Mouse (Mus musculus) heart, embryonic 11.5 days (tissue): Measurements from ENCODE around the gene Sox12. TPM values are rescaled to one million over a fixed set of nuclear protein-coding genes. Genes with fewer than 3 reads are reported as not detected.
A peak's percentile ranks its signal among the peaks of the same experiment; 100 is the strongest.

Experiments used
- ATAC-seq: fragments of 200-750 bp; cut with Nextera tagmentation; replicated peaks from 2 replicates; pipeline ENCODE4 v1.8.0; 2017; ENCODE audit warnings: moderate library complexity; ENCODE audit not compliant: insufficient number of reproducible peaks, low FRiP score, low TSS enrichment
- H3K27ac ChIP-seq: fragments of 300-500 bp; sonication (generic); 2 replicates; pipeline ENCODE4 v1.5.1; 2014; ENCODE audit warnings: mild to moderate bottlenecking, low read depth, low read length
- H3K27me3 ChIP-seq: fragments of 300-500 bp; sonication (generic); 2 replicates; pipeline ENCODE4 v1.6.1; 2014; ENCODE audit warnings: mild to moderate bottlenecking, low read length, mixed read lengths; ENCODE audit not compliant: control insufficient read depth, insufficient read depth
- H3K36me3 ChIP-seq: fragments of 300-500 bp; sonication (generic); 2 replicates; pipeline ENCODE4 v1.6.1; 2014; ENCODE audit warnings: mild to moderate bottlenecking, low read length, moderate library complexity, mixed read lengths; ENCODE audit not compliant: control insufficient read depth, insufficient read depth
- H3K4me1 ChIP-seq: fragments of 300-500 bp; sonication (generic); 2 replicates; pipeline ENCODE4 v1.6.1; 2014; ENCODE audit warnings: low read length; ENCODE audit not compliant: control insufficient read depth, insufficient read depth
- H3K4me2 ChIP-seq: fragments of 300-500 bp; sonication (generic); 2 replicates; pipeline ENCODE4 v1.6.1; 2014; ENCODE audit warnings: mild to moderate bottlenecking, moderate library complexity
- H3K4me3 ChIP-seq: fragments of 300-500 bp; sonication (generic); 2 replicates; pipeline ENCODE4 v1.5.1; 2014; ENCODE audit warnings: low read depth, low read length
- H3K9ac ChIP-seq: fragments of 300-500 bp; sonication (generic); 2 replicates; pipeline ENCODE4 v1.6.1; 2014; ENCODE audit warnings: mild to moderate bottlenecking, low read depth, low read length, moderate library complexity
- H3K9me3 ChIP-seq: fragments of 300-500 bp; sonication (generic); replicated peaks from 2 replicates; pipeline ENCODE4 v1.6.1; 2016; ENCODE audit warnings: low read length; ENCODE audit not compliant: control insufficient read depth
- WGBS: fragments of 180-500 bp; shearing (Covaris S2); extraction: QIAGEN DNeasy Blood & Tissue Kit; methylation state at CpG from one replicate; pipeline ENCODE4 v1.1.7; 2014; ENCODE audit not compliant: insufficient replicate concordance; 5-methylcytosine and 5-hydroxymethylcytosine counted together
- polyA plus RNA-seq: library from polyadenylated mRNA; unstranded; fragments of >200 nt; fragmentation: Nextera tagmentation; extraction: Ambion mirVana; gene quantifications from 2 replicates; pipeline ENCODE4 v1.2.1, GENCODE M21; 2014

Sox12 gene
- polyA plus RNA-seq, 1 experiment from 2014 or later: 13.9 TPM

DNA sequence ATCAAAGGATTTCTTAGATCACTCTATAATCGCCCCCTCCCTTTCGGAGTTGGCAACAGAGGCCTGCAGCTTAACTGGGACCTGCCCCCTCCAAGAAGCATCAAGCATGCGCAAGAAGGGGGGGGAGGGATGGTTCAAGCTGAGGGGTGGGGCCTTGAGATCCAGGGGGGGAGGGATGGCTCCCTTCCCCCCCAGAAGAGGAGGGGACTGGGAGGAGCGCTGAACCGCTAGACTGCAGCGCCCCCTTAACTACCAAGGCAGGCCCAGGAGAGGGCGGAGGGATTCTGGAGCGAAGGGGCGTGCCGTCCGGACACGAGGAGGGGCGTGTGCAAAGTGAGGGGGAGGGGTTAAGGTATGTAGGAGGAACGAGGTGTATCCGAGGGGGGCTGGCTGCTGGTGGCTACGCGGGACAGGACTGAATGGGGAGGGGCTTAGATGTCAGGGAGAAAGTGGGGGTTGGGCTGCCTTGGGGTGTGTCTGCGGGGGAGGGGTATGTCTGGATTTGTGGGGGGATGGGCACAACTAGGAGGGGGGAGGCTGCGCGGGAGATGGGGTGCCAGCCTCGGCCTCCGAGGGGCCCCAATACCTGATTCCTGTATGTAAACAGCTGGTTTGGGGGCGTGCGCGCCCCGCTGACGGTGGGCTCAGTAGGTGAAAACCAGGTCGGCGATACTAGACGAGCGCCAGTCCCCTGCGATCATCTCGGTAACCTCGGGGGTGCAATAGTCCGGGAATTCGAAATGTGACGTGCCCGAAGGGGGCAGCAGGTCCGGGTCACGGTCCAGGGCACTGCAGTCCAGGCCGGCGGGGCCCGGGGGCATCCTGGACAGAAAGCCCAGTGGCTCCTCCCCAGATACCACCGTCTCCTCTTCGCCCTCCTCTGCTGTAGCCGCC is 1.5 kb downstream of the Sox12 start:
- H3K9ac ChIP-seq: peak overlapping the region; percentile 97
- H3K4me2 ChIP-seq: peak overlapping the region; percentile 90
- under 1% methylated on average over 45 of the region's 46 CpGs for WGBS
- peak; percentile 62 for ATAC-seq
- H3K4me3 ChIP-seq: peak overlapping the region; percentile 73
- no peaks in the 10 kb centered on the region for H3K36me3 ChIP-seq
- H3K27me3 ChIP-seq: no peaks in the 10 kb centered on the region
- H3K4me1 ChIP-seq: peaks cover 31% of the 10 kb centered on the region
- H3K27ac ChIP-seq: peak overlapping the region; percentile 99
- H3K9me3 ChIP-seq: no peaks in the 10 kb centered on the region

DNA sequence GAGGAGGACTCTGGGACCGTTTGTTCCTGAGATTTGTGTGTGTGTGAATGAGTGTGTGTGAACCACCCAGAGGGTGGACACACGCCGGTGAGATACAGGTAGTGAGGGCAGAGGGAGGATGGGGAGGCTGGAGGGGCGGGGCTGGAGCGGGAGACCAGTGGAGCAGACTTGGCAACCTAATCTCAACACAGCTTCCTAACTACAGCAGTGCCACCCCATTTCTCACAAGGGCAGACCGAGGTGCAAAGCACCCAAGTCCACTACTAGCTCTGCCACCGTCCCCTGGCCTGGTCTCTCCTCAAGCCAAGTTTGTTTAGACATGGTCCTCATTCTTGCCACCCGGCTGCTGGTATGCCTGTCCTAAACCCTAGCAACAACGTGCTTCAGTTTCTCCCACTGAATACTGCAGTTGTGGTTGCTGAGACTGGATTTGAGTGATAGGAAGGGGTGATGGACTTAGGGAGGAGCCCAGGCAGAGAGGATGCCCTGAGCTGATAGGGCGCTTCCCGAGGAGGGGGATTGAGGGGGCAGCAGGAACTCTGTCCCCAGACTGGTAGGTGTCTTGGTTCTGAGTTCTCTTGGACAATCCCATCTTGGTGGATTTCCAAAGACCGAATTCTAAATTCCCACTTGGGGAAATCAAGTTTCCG is 2.5 kb downstream of the Sox12 start:
- no peaks in the 10 kb centered on the region for H3K9me3 ChIP-seq
- H3K36me3 ChIP-seq: no peaks in the 10 kb centered on the region
- no peaks in the 10 kb centered on the region for H3K27me3 ChIP-seq
- H3K4me3 ChIP-seq: peak overlapping the region; percentile 73
- peak overlapping the region; percentile 90 for H3K4me2 ChIP-seq
- ATAC-seq: no peak
- H3K4me1 ChIP-seq: peaks cover 31% of the 10 kb centered on the region
- WGBS: 10% methylated on average over 13 of the region's 13 CpGs
- H3K27ac ChIP-seq: peak overlapping the region; percentile 99; the same call in 1 of the 2 replicates
- H3K9ac ChIP-seq: peak overlapping the region; percentile 62

DNA sequence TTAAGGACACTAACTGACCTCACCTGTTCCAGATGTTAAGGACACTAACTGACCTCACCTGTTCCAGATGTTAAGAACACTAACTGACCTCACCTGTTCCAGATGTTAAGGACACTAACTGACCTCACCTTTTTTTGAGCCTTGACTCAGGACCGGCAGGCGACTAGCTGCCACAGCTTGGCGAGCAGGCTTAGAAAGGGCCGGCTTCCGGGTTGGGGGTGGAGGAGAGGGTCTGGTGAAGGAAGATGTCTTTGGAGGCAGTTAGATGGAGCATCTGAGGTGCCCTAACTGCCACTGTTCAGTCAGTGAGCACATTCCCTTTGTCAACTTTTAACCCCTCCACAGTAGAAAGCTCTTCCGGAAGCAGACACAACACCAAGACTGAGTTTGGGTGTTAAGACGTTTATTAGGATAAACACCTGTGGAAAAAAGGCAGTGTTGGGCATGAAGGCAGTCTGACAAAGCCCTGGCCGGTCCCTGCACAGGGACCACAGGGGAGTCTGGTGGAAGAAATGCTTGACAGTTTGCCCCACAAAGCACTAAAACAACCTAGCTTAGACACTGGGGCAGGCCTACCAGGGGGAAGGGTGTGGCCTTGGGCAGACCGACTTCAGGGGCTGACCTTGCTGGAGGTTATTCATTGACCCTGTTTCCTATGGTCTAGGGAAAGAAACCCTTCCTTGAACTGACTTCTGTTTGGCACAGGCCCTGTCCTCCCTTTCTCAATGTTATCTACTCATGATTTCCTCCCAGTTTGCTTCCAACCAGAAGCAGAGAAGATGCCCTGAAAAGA is 4.4 kb downstream of the Sox12 start:
- H3K4me2 ChIP-seq: peak overlapping the region; percentile 90
- H3K27me3 ChIP-seq: no peaks in the 10 kb centered on the region
- H3K4me3 ChIP-seq: no peak overlapping the region; the same call in 1 of the 2 replicates
- no peaks in the 10 kb centered on the region for H3K9me3 ChIP-seq
- WGBS: 49% methylated on average over 9 of the region's 9 CpGs
- 0 out of 2 replicates have a peak overlapping the region, but pooled peaks have one; percentile 24 for H3K27ac ChIP-seq
- H3K4me1 ChIP-seq: peaks cover 21% of the 10 kb centered on the region
- no peak for ATAC-seq
- H3K9ac ChIP-seq: no peak overlapping the region
- no peaks in the 10 kb centered on the region for H3K36me3 ChIP-seq

DNA sequence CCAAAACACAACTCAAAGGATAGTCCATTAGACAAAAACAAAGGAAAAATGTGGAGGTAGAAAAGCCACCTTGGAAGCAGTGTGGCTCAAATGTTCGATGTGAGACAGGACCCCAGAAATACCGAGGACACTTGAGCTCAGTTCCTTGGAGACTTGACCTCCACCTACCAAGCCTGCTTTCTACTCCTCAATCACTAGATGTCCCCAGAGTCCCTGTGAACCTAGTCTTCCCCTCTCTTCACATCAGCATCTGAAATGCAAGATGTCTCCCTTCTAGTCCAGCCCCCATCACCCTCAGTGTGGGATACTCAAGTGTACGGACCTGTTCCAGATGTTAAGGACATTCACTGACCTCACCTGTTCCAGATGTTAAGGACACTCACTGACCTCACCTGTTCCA is 5.1 kb downstream of the Sox12 start:
- Histone ChIP-seq H3K27me3 (no peaks in the 10 kb centered on the region), H3K9me3 (no peaks in the 10 kb centered on the region), H3K9ac (no peak overlapping the region), H3K4me1 (peaks cover 21% of the 10 kb centered on the region), H3K4me3 (no peak overlapping the region), H3K36me3 (no peaks in the 10 kb centered on the region), H3K27ac (no peak overlapping the region), H3K4me2 (no peak overlapping the region)
- no peak for ATAC-seq
- WGBS: 11% methylated on average over 3 of the region's 3 CpGs

DNA sequence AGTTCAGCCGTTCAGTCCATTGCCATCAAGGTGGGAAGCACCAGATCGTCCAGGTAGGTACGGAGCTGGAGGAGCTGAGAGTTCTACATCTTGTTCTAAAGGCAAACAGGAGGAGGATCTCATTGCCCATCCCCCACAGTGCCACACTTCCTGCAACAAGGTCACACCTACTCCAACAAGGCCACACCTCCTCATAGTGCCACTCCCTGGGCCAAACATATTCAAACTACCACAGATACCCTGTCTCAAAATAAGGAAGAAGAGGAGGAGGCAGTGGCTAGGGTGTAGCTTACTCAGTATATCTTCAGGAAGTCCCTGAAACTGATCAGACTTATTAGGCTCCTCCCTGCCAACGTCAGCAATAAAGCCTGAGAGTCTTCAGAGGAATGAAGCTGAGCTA is 13.7 kb downstream of the Sox12 start:
- H3K36me3 ChIP-seq: no peaks in the 10 kb centered on the region
- H3K27me3 ChIP-seq: no peaks in the 10 kb centered on the region
- no peak overlapping the region for H3K27ac ChIP-seq
- H3K4me1 ChIP-seq: no peaks in the 10 kb centered on the region; the same call in 1 of the 2 replicates
- 75% methylated on average over 4 of the region's 4 CpGs for WGBS
- no peak overlapping the region for H3K4me3 ChIP-seq
- no peak overlapping the region for H3K4me2 ChIP-seq
- ATAC-seq: no peak
- no peak overlapping the region for H3K9ac ChIP-seq
- no peaks in the 10 kb centered on the region for H3K9me3 ChIP-seq

- H3K36me3 ChIP-seq: no peaks in the 10 kb centered on the region
- H3K27ac ChIP-seq: no peak within 1 kb of the TSS
- peaks cover 24% of the 10 kb centered on the region for H3K27me3 ChIP-seq
- no peaks in the 10 kb centered on the region for H3K9me3 ChIP-seq
- H3K4me1 ChIP-seq: peaks cover 13% of the 10 kb centered on the region
- H3K9ac ChIP-seq: 0 out of 2 replicates have a peak within 1 kb of the TSS, but pooled peaks have one; percentile 43
- peak; percentile 53 for ATAC-seq
- H3K4me2 ChIP-seq: peak within 1 kb of the TSS; percentile 65
- peak within 1 kb of the TSS; percentile 22 for H3K4me3 ChIP-seq
- 4% methylated on average over 16 of the region's 16 CpGs for WGBS
Measured at GRCm38 (mm10) chr2:152376345-152376741, 21.5 kb downstream of the Sox12 start, which contains the start of gene Nrsn2. Gene Nrsn2 (minus strand): TSS chr2:152376638.

- no peaks in the 10 kb centered on the region for H3K36me3 ChIP-seq
- peak overlapping the region; percentile 22 for H3K4me3 ChIP-seq
- peaks cover 13% of the 10 kb centered on the region for H3K4me1 ChIP-seq
- H3K4me2 ChIP-seq: peak overlapping the region; percentile 65
- no peak overlapping the region for H3K27ac ChIP-seq
- WGBS: 6% methylated on average over 21 of the region's 21 CpGs
- H3K27me3 ChIP-seq: peaks cover 24% of the 10 kb centered on the region
- H3K9ac ChIP-seq: 0 out of 2 replicates have a peak overlapping the region, but pooled peaks have one; percentile 43
- no peak for ATAC-seq
- H3K9me3 ChIP-seq: no peaks in the 10 kb centered on the region
Measured at GRCm38 (mm10) chr2:152375652-152376344, 22.1 kb downstream of the Sox12 start.

GRCm38 (mm10) chr2:152373547-152373946 is 24.3 kb downstream of the Sox12 start:
- no peak overlapping the region for H3K9ac ChIP-seq
- H3K27me3 ChIP-seq: peaks cover 26% of the 10 kb centered on the region
- no peaks in the 10 kb centered on the region for H3K9me3 ChIP-seq
- WGBS: 72% methylated on average over 9 of the region's 9 CpGs
- no peak for ATAC-seq
- H3K27ac ChIP-seq: no peak overlapping the region
- no peak overlapping the region for H3K4me2 ChIP-seq
- no peak overlapping the region for H3K4me3 ChIP-seq
- H3K4me1 ChIP-seq: peaks cover 13% of the 10 kb centered on the region
- H3K36me3 ChIP-seq: no peaks in the 10 kb centered on the region
